ENCODE assay signal across 16 mouse cellular contexts in the genomic region with DNA sequence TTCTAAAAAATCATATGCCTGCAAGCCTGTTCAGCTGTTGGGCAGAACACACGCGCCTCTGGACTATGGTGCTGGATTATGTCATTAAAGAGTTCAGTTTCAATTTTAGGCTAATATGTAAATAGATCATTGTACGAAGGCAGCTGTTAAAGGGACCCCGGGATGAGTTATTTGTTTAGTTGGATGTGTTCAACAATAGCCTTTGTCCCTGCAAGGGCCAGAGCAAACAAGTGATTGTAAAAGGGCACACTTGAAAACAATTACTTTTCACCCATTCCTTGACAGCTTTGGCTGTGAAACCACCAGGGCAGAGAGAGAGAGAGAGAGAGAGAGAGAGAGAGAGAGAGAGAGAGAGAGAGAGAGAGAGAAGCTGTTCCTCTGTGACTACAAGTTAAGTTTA. TPM values are rescaled to one million over a fixed set of nuclear protein-coding genes. Genes with fewer than 3 reads are reported as not detected.
DNase-seq lines count a peak whose midpoint lies in the region; ATAC-seq and TF ChIP-seq lines count a peak whose summit lies in the region.
"Had no signal": no experiment of that assay in that cellular context is flagged by ENCODE, and none has a peak within 500 bp of the region (broad histone marks: within the 10 kb centered on the region; RNA-seq: fewer than 3 reads in every experiment).

No protein-coding gene starts in this region.

- ATAC-seq in frontal cortex, adult (ENCODE audit: low TSS enrichment): peak; percentile 29; the same call in 1 of the 2 replicates
- ATAC-seq in lung, postnatal 0 days: no peak
- ATAC-seq in neural tube, embryonic 13.5 days (ENCODE audit: low read depth): no peak
- ATAC-seq: forebrain, embryonic 13.5 days had no signal

- 13% methylated on average over 4 of the region's 4 CpGs for WGBS in lung, postnatal 0 days
- WGBS in neural tube, embryonic 13.5 days: 2% methylated on average over 4 of the region's 4 CpGs

- peak overlapping the region; percentile 20 for H3K4me3 ChIP-seq in lung, postnatal 0 days (ENCODE audit: low read depth, low read length)
- no peak overlapping the region for H3K4me3 ChIP-seq in neural tube, embryonic 13.5 days
- H3K4me3 ChIP-seq: embryonic facial prominence, embryonic 15.5 days; forebrain, embryonic 13.5 days; left cerebral cortex, adult 2 months had no signal

- no peaks in the 10 kb centered on the region for H3K36me3 ChIP-seq in lung, postnatal 0 days (ENCODE audit: insufficient read depth, low read length)
- H3K36me3 ChIP-seq in neural tube, embryonic 13.5 days: no peaks in the 10 kb centered on the region
- H3K36me3 ChIP-seq: embryonic facial prominence, embryonic 15.5 days had no signal

- no peak for TF ChIP-seq EP300 in lung, postnatal 0 days (IDR thresholded peaks at IDR 0.05)

- 0 out of 2 replicates have a peak, but pooled peaks cover 5% of the 10 kb centered on the region for H3K27me3 ChIP-seq in lung, postnatal 0 days (replicated peaks; ENCODE audit: insufficient read depth, low read length)
- H3K27me3 ChIP-seq in neural tube, embryonic 13.5 days: peaks cover 74% of the 10 kb centered on the region

- no peak for DNase-seq in frontal cortex, postnatal 25 days (ENCODE audit: low spot score in 2 of 2)
- DNase-seq in lung, postnatal 0 days (ENCODE audit: low spot score): peak; percentile 43
- no peak for DNase-seq in lung, postnatal 25 days (ENCODE audit: low spot score)
- peak; percentile 40 for DNase-seq in embryo, embryonic 11 days
- DNase-seq in urinary bladder, adult 2 months (ENCODE audit: low spot score): no peak
- DNase-seq in urinary bladder, postnatal 36 days (ENCODE audit: low spot score in 2 of 2): no peak
- DNase-seq: cerebellum, adult 2 months; kidney, adult 18-20 months; kidney, postnatal 36 days; lung, postnatal 36 days; thymus, postnatal 4 days had no signal

- H3K4me2 ChIP-seq in lung, postnatal 0 days (replicated peaks; ENCODE audit: low read depth, low read length): peak overlapping the region; percentile 80
- peak overlapping the region; percentile 1; the same call in 1 of the 2 replicates for H3K4me2 ChIP-seq in neural tube, embryonic 13.5 days
- H3K4me2 ChIP-seq: embryonic facial prominence, embryonic 15.5 days; forebrain, embryonic 13.5 days had no signal

- no peak overlapping the region for H3K27ac ChIP-seq in lung, postnatal 0 days (ENCODE audit: low read length)
- H3K27ac ChIP-seq in neural tube, embryonic 13.5 days (replicated peaks): no peak overlapping the region
- H3K27ac ChIP-seq: embryonic facial prominence, embryonic 15.5 days; forebrain, embryonic 13.5 days; left cerebral cortex, adult 2 months had no signal

- H3K9me3 ChIP-seq in lung, postnatal 0 days (ENCODE audit: low read length): no peaks in the 10 kb centered on the region
- no peaks in the 10 kb centered on the region for H3K9me3 ChIP-seq in neural tube, embryonic 13.5 days
- H3K9me3 ChIP-seq: embryonic facial prominence, embryonic 15.5 days; forebrain, embryonic 13.5 days had no signal

- peaks cover 6% of the 10 kb centered on the region; the same call in 1 of the 2 replicates for H3K4me1 ChIP-seq in lung, postnatal 0 days (ENCODE audit: insufficient read depth, low read depth, low read length)
- peaks cover 35% of the 10 kb centered on the region for H3K4me1 ChIP-seq in neural tube, embryonic 13.5 days (replicated peaks)

- no peak for TF ChIP-seq CTCF in lung, postnatal 0 days (IDR thresholded peaks at IDR 0.05)

- no peak overlapping the region for H3K9ac ChIP-seq in lung, postnatal 0 days (replicated peaks; ENCODE audit: low read depth)
- H3K9ac ChIP-seq in neural tube, embryonic 13.5 days: no peak overlapping the region
- H3K9ac ChIP-seq: embryonic facial prominence, embryonic 15.5 days; forebrain, embryonic 13.5 days had no signal

RNA-seq across cellular contexts. Expression of a gene that starts 3.6 kb away (rescaled TPM):
- polyA plus RNA-seq in lung, postnatal 0 days (2015; fragmentation: Nextera tagmentation; extraction: Ambion mirVana): 46.8 and 48.8 TPM in 2 replicates
- 2.5 and 4.3 TPM in 2 replicates for polyA plus RNA-seq in neural tube, embryonic 13.5 days (2015; fragmentation: Nextera tagmentation; extraction: Ambion mirVana)
- 17.7 and 18.2 TPM in 2 replicates for polyA plus RNA-seq in urinary bladder, adult 2 months (2012; rRNA removed)

Comparison
In these comparisons a context has a peak if more than half of its experiments do, and no peak if none do; other contexts are left out.
1. DNase-seq: peak in lung, postnatal 0 days (single experiment) and embryo, embryonic 11 days (single experiment); none in frontal cortex, postnatal 25 days (0 of 2), lung, postnatal 25 days (single experiment), urinary bladder, adult 2 months (single experiment) and urinary bladder, postnatal 36 days (0 of 2).